Mouse (Mus musculus): ENCODE data around the gene Frmpd1. TPM values are rescaled to one million over a fixed set of nuclear protein-coding genes. Genes with fewer than 3 reads are reported as not detected.
A peak's percentile ranks its signal among the peaks of the same experiment; 100 is the strongest.

Frmpd1 gene
- total and polyA plus RNA-seq, 3 experiments, result 0.23 to 0.47 TPM; not detected in 1

GRCm38 (mm10) chr4:45222395-45222794 lies 37.7 kb downstream of the Frmpd1 start:
- TF ChIP-seq KAT2A (conservative IDR thresholded peaks at IDR 0.05; ENCODE audit: low read depth, low read length) (no peak), SIN3A (IDR thresholded peaks at IDR 0.05; ENCODE audit: low read length) (no peak), USF2 (IDR thresholded peaks at IDR 0.05; ENCODE audit: borderline replicate concordance in 1 of 2, insufficient read depth in 1 of 2, low read depth in 1 of 2, low read length in 2 of 2) (no peak), NRF1 (IDR thresholded peaks at IDR 0.05; ENCODE audit: insufficient read depth, low read depth, low read length, poor library complexity, severe bottlenecking) (no peak), HCFC1 (IDR thresholded peaks at IDR 0.05; ENCODE audit: low read depth, low read length) (no peak), ZC3H11A (IDR thresholded peaks at IDR 0.05; ENCODE audit: low read depth, low read length) (0 out of 2 replicates have a peak, but pooled peaks have one; percentile 6), UBTF (IDR thresholded peaks at IDR 0.05; ENCODE audit: borderline replicate concordance, insufficient read depth, low read depth, low read length) (no peak), ZKSCAN1 (IDR thresholded peaks at IDR 0.05; ENCODE audit: low read depth, low read length) (no peak), POLR2AphosphoS5 (IDR thresholded peaks at IDR 0.05; ENCODE audit: borderline replicate concordance, low read depth, low read length) (no peak), CTCF (IDR thresholded peaks at IDR 0.05 in 2 of 3, conservative IDR thresholded peaks at IDR 0.05 in 1 of 3; ENCODE audit: control insufficient read depth in 1 of 3, insufficient read depth in 1 of 3, low read depth in 2 of 3, low read length in 3 of 3, poor library complexity in 1 of 3, severe bottlenecking in 1 of 3) (peak; percentile 24 to 49 (median 48); a peak in 5 of 6 replicates), MEF2A (IDR thresholded peaks at IDR 0.05; ENCODE audit: extremely low read depth, insufficient replicate concordance, low read depth, low read length, poor library complexity, severe bottlenecking) (no peak), SMC3 (IDR thresholded peaks at IDR 0.05; ENCODE audit: low read depth, low read length) (peak; percentile 38), RCOR1 (IDR thresholded peaks at IDR 0.05; ENCODE audit: low read depth, low read length) (no peak), BHLHE40 (IDR thresholded peaks at IDR 0.05; ENCODE audit: borderline replicate concordance, low read depth, low read length) (no peak), MYB (IDR thresholded peaks at IDR 0.05; ENCODE audit: low read depth, low read length) (no peak), JUND (IDR thresholded peaks at IDR 0.05; ENCODE audit: low read depth, low read length) (no peak), GABPA (IDR thresholded peaks at IDR 0.05; ENCODE audit: low read depth, low read length) (no peak), CHD1 (IDR thresholded peaks at IDR 0.05; ENCODE audit: low read depth, low read length) (no peak), TCF12 (IDR thresholded peaks at IDR 0.05; ENCODE audit: low read depth, low read length) (no peak), MYC (IDR thresholded peaks at IDR 0.05; ENCODE audit: low read depth, low read length) (no peak), CHD2 (IDR thresholded peaks at IDR 0.05; ENCODE audit: low read length) (no peak), TAL1 (IDR thresholded peaks at IDR 0.05; ENCODE audit: low read length) (no peak), RAD21 (IDR thresholded peaks at IDR 0.05; ENCODE audit: low read depth, low read length) (peak; percentile 48), TBP (IDR thresholded peaks at IDR 0.05; ENCODE audit: low read depth, low read length) (no peak)
- H3K9me3 ChIP-seq (replicated peaks; ENCODE audit: insufficient read depth, low read length), result no peaks in the 10 kb centered on the region

More at GRCm38 (mm10) chr4:45222395-45222794, 37.7 kb downstream of the Frmpd1 start:
- Histone ChIP-seq H3K27me3 (ENCODE audit: control insufficient read depth in 1 of 2, insufficient read depth in 2 of 2, low read length in 2 of 2) (peaks cover 2 to 3% of the 10 kb centered on the region in 2 experiments; a peak in 2 of 4 replicates), H3K9ac (ENCODE audit: control insufficient read depth, low read depth, low read length, poor library complexity, severe bottlenecking) (no peak overlapping the region), H3K79me2 (ENCODE audit: control insufficient read depth, insufficient read depth, low read length, poor library complexity) (no peaks in the 10 kb centered on the region), H3K36me3 (ENCODE audit: control insufficient read depth in 1 of 2, insufficient read depth in 2 of 2, low read length in 2 of 2) (no peaks in the 10 kb centered on the region), H3K4me3 (ENCODE audit: control insufficient read depth in 1 of 2, insufficient read depth in 1 of 2, low read depth in 2 of 2, low read length in 2 of 2) (no peak overlapping the region), H3K4me1 (ENCODE audit: control insufficient read depth in 1 of 2, insufficient read depth in 2 of 2, low read length in 2 of 2) (no peaks in the 10 kb centered on the region), H3K27ac (ENCODE audit: control insufficient read depth, low read depth, low read length) (no peak overlapping the region)
- peak; percentile 23 for DNase-seq (ENCODE audit: low read depth, low spot score)

All from MEL (cell line).